Mouse (Mus musculus) left cerebral cortex, postnatal 14 days (tissue): ENCODE data around the gene Slc39a9. TPM values are rescaled to one million over a fixed set of nuclear protein-coding genes. Genes with fewer than 3 reads are reported as not detected.

Source experiments
- DNase-seq, 2 experiments: peaks; one replicate each; pipeline ENCODE4 v3.0.0; 2021 to 2022; ENCODE audit warnings: low spot score in 2 of 2, mixed read lengths in 1 of 2
- intact Hi-C: fragments of 180-260 bp; cut with DNase I; formaldehyde crosslinking; loops from one replicate; pipeline ENCODE4 v1.15.1; 2025
- long read RNA-seq, 2 experiments: library from polyadenylated mRNA; stranded (forward); transcript quantifications; one replicate each; pipeline ENCODE4 v2.0.0; 2021
- total RNA-seq, 2 experiments: library from RNA; stranded (reverse); gene quantifications; 2 replicates each; pipeline ENCODE4 v1.2.3; 2021

Slc39a9 gene
- total RNA-seq = 10 to 100 TPM; 40.1 to 40.5 TPM
- long read RNA-seq, experiment 1, full-length matches to known transcripts = 24 of 43 reads
- long read RNA-seq, experiment 1, partial matches to known transcripts = 13 of 43 reads
- long read RNA-seq, experiment 1, other reads (novel, unspliced or antisense) = 6 of 43 reads
- long read RNA-seq, experiment 2, full-length matches to known transcripts = 29 of 45 reads
- long read RNA-seq, experiment 2, partial matches to known transcripts = 7 of 45 reads
- long read RNA-seq, experiment 2, other reads (novel, unspliced or antisense) = 9 of 45 reads

GRCm38 (mm10) chr12:80643693-80644505, at the start of gene Slc39a9, which contains the start of gene Erh:
Gene Slc39a9, plus strand, starts transcription at chr12:80643883.
Gene Erh, minus strand, starts transcription at chr12:80644341.
- intact Hi-C loops = no loop called here
- peak; percentile 94 to 96 for DNase-seq

- DNase-seq = no peak
- intact Hi-C loops = no loop called here
Measured at GRCm38 (mm10) chr12:80594141-80594540, 49.5 kb upstream of the Slc39a9 start.

GRCm38 (mm10) chr12:80594781-80595180, 48.9 kb upstream of the Slc39a9 start:
- no peak for DNase-seq
- intact Hi-C loops = no loop called here

GRCm38 (mm10) chr12:80595566-80595965, 48.1 kb upstream of the Slc39a9 start:
- intact Hi-C loops = no loop called here
- no peak for DNase-seq

- intact Hi-C loops = no loop called here
- DNase-seq = no peak
Measured at GRCm38 (mm10) chr12:80595968-80596367, 47.7 kb upstream of the Slc39a9 start.

- intact Hi-C loops = no loop called here
- DNase-seq = no peak
Measured at GRCm38 (mm10) chr12:80598236-80598635, 45.4 kb upstream of the Slc39a9 start.

- intact Hi-C loops = no loop called here
- DNase-seq = peak; percentile 39 to 46
Measured at GRCm38 (mm10) chr12:80598756-80599155, 44.9 kb upstream of the Slc39a9 start.

- intact Hi-C loops = no loop called here
- DNase-seq = no peak
Measured at GRCm38 (mm10) chr12:80601597-80602269, 42.0 kb upstream of the Slc39a9 start.

- no peak for DNase-seq
- intact Hi-C loops = no loop called here
Measured at GRCm38 (mm10) chr12:80602432-80602831, 41.3 kb upstream of the Slc39a9 start.

- peak in 1 of 2 experiments; percentile 33 for DNase-seq
- intact Hi-C loops = no loop called here
Measured at GRCm38 (mm10) chr12:80603566-80603965, 40.1 kb upstream of the Slc39a9 start.

GRCm38 (mm10) chr12:80604218-80604617, 39.5 kb upstream of the Slc39a9 start:
- intact Hi-C loops = no loop called here
- DNase-seq = peak; percentile 30 to 70

GRCm38 (mm10) chr12:80608576-80608975, 35.1 kb upstream of the Slc39a9 start:
- intact Hi-C loops = no loop called here
- no peak for DNase-seq

- DNase-seq = no peak
- intact Hi-C loops = loop anchor here (5.0 kb wide), 1 partner anchor 113 kb away; no protein-coding TSS in a partner anchor
Measured at GRCm38 (mm10) chr12:80609928-80610327, 33.8 kb upstream of the Slc39a9 start.

GRCm38 (mm10) chr12:80612113-80612791, 31.4 kb upstream of the Slc39a9 start:
- intact Hi-C loops = loop anchor here (5.0 kb wide), 1 partner anchor 115 kb away; no protein-coding TSS in a partner anchor

GRCm38 (mm10) chr12:80615371-80616257, 28.1 kb upstream of the Slc39a9 start:
- DNase-seq = no peak
- intact Hi-C loops = no loop called here

More at GRCm38 (mm10) chr12:80612113-80612791, 31.4 kb upstream of the Slc39a9 start:
- DNase-seq = no peak

GRCm38 (mm10) chr12:80620501-80620900, 23.2 kb upstream of the Slc39a9 start:
- no peak for DNase-seq
- intact Hi-C loops = no loop called here

- no peak for DNase-seq
- intact Hi-C loops = no loop called here
Measured at GRCm38 (mm10) chr12:80631790-80632189, 11.9 kb upstream of the Slc39a9 start.
